Mouse (Mus musculus) testis, adult 2 months (tissue): Measurements from ENCODE around the gene Pigk. TPM values are rescaled to one million over a fixed set of nuclear protein-coding genes. Genes with fewer than 3 reads are reported as not detected.

Experiments used
- H3K27ac ChIP-seq: fragments of 200-500 bp; 2 replicates; pipeline ENCODE4 v1.5.1; 2012; ENCODE audit warnings: low read depth, low read length; ENCODE audit not compliant: control insufficient read depth, insufficient read depth
- H3K27me3 ChIP-seq: fragments of 200-500 bp; 2 replicates; pipeline ENCODE4 v1.6.1; 2012; ENCODE audit warnings: mild to moderate bottlenecking, low read length, moderate library complexity; ENCODE audit not compliant: control insufficient read depth, insufficient read depth
- H3K36me3 ChIP-seq: fragments of 200-500 bp; 2 replicates; pipeline ENCODE4 v1.6.1; 2012; ENCODE audit warnings: mild to moderate bottlenecking, low read length; ENCODE audit not compliant: control insufficient read depth, insufficient read depth
- H3K4me1 ChIP-seq: fragments of 200-500 bp; 2 replicates; pipeline ENCODE4 v1.6.1; 2012; ENCODE audit warnings: low read length; ENCODE audit not compliant: control insufficient read depth, insufficient read depth
- H3K4me3 ChIP-seq: fragments of 200-500 bp; 2 replicates; pipeline ENCODE4 v1.5.1; 2012; ENCODE audit warnings: low read depth, mild to moderate bottlenecking, low read length, moderate library complexity, mixed read lengths; ENCODE audit not compliant: control insufficient read depth
- CTCF ChIP-seq: fragments of 200-500 bp; IDR thresholded peaks from 2 replicates; pipeline ENCODE4 v1.5.1; 2012; ENCODE audit warnings: low read depth, mild to moderate bottlenecking, inconsistent platforms, low read length, moderate library complexity; ENCODE audit not compliant: control insufficient read depth, insufficient read depth, insufficient replicate concordance
- POLR2A ChIP-seq: fragments of 200-500 bp; IDR thresholded peaks from 2 replicates; pipeline ENCODE4 v1.6.1; 2012; ENCODE audit warnings: low read depth, mild to moderate bottlenecking, inconsistent platforms, low read length, moderate library complexity; ENCODE audit not compliant: control insufficient read depth
- polyA plus RNA-seq: library from polyadenylated mRNA; depleted of rRNA; stranded (reverse); fragments of >200 nt; gene quantifications from 2 replicates; pipeline ENCODE4 v1.2.3, GENCODE M21; 2012

Pigk gene
- polyA plus RNA-seq, 1 experiment, result 34.6 TPM

DNA sequence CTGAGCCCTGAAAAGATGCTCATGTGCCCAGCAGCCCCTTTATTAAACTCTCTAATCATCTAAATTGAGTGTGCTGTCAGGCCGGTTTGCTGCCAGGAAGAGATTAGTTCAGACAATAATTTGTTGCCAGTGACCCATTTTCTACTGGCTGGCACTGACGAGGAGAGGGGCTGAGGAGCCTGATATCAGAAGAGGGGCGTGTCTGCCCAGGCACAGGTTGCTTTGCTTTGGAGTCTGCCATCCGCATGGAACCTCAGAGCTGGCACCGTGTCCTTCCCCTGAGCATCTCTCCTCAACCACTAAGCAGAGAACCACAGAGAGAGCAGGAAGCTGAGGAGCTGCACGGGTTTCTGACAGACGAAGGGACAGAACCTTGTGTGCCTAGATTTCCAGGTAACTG, 174.2 kb downstream of the Pigk start:
- no peaks in the 10 kb centered on the region for H3K27me3 ChIP-seq
- H3K4me1 ChIP-seq, result no peaks in the 10 kb centered on the region
- TF ChIP-seq CTCF (no peak), POLR2A (no peak)
- no peak overlapping the region for H3K27ac ChIP-seq
- H3K36me3 ChIP-seq, result no peaks in the 10 kb centered on the region
- H3K4me3 ChIP-seq, result no peak overlapping the region

DNA sequence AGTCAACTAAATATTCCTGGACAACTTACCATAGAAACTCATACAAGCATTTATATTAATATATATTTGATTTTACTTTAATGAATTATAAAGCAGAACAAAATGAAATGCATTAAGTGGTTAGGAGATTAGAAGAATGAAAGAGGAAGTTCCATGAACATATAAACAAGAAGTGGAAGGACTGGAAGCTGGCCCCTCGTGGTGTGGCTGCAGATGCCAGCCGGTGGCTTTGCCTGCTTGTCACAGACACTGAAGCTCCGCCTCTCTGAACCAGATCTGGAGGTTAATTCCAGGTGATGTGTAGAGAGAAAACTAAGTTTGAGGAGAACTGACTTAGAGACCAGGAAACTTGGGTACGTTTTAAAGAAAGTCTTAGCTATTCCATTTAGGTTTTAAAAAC, 181.0 kb downstream of the Pigk start:
- no peaks in the 10 kb centered on the region for H3K36me3 ChIP-seq
- H3K4me3 ChIP-seq, result no peak overlapping the region
- TF ChIP-seq POLR2A (no peak), CTCF (no peak)
- H3K27ac ChIP-seq, result no peak overlapping the region
- H3K27me3 ChIP-seq, result no peaks in the 10 kb centered on the region
- no peaks in the 10 kb centered on the region for H3K4me1 ChIP-seq

DNA sequence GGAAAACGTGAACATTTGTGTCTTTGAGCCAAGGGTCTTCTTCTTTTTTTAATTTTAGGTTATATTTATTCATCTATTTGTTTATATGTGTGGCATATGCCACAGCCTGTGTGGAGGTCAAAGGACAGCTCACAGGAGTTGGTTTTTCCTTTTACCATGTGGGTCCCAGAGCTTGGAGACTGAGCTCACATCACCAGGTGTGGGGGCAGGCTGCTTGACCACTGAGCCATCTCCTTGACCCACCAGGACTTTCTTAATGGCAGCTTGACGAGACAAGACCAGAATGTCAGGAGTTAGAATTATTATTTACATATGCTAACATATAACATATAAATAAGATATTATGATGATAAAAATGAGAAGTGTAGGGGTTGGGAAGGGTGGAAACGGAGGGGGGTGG, 182.2 kb downstream of the Pigk start:
- H3K27me3 ChIP-seq, result no peaks in the 10 kb centered on the region
- TF ChIP-seq CTCF, result no peak
- TF ChIP-seq POLR2A, result no peak
- H3K4me1 ChIP-seq, result no peaks in the 10 kb centered on the region
- H3K36me3 ChIP-seq, result no peaks in the 10 kb centered on the region
- no peak overlapping the region for H3K27ac ChIP-seq
- no peak overlapping the region for H3K4me3 ChIP-seq

DNA sequence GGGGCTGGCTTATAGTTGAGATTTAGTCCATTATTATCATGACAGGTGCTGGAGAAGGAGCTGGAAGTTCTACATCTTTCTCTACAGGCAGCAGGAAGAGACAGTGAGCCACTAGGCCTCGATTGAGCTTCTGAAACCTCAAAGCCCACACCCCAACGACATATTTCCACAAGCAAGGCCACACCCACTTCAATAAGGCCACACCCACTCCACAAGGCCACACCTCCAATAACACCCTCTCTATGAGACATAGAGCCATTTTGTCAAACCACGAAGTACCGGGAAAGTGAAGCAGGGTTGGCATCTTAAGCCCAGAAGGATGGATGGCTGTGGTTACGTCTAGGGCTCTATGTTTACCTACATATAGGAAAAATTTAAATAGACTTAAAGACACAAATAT, 183.3 kb downstream of the Pigk start:
- H3K4me3 ChIP-seq, result no peak overlapping the region
- H3K27ac ChIP-seq, result no peak overlapping the region
- H3K4me1 ChIP-seq, result no peaks in the 10 kb centered on the region
- no peaks in the 10 kb centered on the region for H3K36me3 ChIP-seq
- no peak for TF ChIP-seq POLR2A
- no peak for TF ChIP-seq CTCF
- H3K27me3 ChIP-seq, result no peaks in the 10 kb centered on the region

DNA sequence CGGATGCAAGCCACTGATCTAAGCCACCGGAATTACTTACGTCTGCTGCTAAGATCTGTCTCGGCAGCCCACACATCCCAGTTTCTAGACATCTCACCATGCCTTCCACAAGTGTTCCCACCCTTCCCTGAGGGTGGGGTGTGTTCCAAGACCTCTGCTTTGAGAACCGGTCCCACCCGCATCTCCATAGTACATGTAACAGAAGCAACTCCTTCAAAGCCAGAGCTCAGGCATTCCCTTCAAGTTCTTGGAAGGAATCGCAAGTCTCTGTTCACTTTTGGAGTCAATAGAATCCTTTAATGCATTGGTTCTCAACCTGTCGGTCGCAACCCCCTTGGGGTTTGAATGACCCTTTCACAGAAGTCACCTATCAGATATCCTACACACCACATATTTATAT, 185.0 kb downstream of the Pigk start:
- Histone ChIP-seq H3K27ac (no peak overlapping the region), H3K36me3 (no peaks in the 10 kb centered on the region), H3K27me3 (no peaks in the 10 kb centered on the region), H3K4me3 (no peak overlapping the region), H3K4me1 (no peaks in the 10 kb centered on the region)
- TF ChIP-seq POLR2A (no peak), CTCF (no peak)

DNA sequence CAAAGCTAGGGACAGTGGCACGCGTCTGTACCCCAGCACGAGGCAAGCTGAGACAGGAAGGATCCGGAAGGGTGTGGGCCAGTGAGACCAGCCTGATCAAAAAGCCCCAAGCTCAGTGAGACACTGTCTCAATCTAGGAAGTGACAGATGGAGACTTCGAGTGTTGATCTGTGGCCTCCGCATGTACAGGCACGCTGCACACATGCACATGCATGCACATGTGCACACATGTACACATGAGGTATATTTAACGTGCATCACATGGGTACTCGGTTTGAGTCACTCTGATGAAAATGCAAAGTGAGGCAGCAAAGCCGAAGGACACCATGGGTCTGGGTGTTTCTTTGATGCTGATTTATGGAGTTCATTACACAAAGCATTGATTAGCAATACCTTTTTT, 191.1 kb downstream of the Pigk start:
- TF ChIP-seq CTCF (no peak), POLR2A (no peak)
- H3K36me3 ChIP-seq, result no peaks in the 10 kb centered on the region
- H3K27me3 ChIP-seq, result no peaks in the 10 kb centered on the region
- H3K27ac ChIP-seq, result no peak overlapping the region
- no peak overlapping the region for H3K4me3 ChIP-seq
- H3K4me1 ChIP-seq, result no peaks in the 10 kb centered on the region

DNA sequence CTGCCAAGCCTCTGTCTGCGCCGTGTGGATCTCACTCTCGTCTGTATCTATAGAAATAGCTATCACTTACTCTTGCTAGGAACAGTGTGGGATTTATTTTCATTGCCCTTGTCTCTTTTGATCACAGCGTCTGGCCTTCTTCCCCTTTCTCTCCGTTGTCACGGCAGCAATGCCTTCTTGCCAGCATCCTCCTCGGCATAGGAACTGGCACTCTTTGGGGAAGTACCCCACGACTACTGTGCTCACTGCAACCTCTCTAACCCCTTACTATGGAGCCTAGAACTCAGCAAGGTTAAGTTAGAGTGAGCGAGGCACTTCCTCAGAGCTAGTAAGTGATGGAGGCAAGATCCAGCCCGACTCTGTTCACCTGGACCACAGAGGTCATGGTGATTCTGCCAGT, 191.9 kb downstream of the Pigk start:
- TF ChIP-seq CTCF (no peak), POLR2A (no peak)
- H3K4me3 ChIP-seq, result no peak overlapping the region

GRCm38 (mm10) chr3:152907087-152907486, 193.2 kb downstream of the Pigk start:
- Histone ChIP-seq H3K4me1 (no peaks in the 10 kb centered on the region), H3K27ac (no peak overlapping the region), H3K27me3 (no peaks in the 10 kb centered on the region), H3K36me3 (no peaks in the 10 kb centered on the region), H3K4me3 (no peak overlapping the region)
- no peak for TF ChIP-seq POLR2A

More for the DNA sequence above, 191.9 kb downstream of the Pigk start:
- H3K27me3 ChIP-seq, result no peaks in the 10 kb centered on the region
- no peaks in the 10 kb centered on the region for H3K36me3 ChIP-seq
- no peak overlapping the region for H3K27ac ChIP-seq
- H3K4me1 ChIP-seq, result no peaks in the 10 kb centered on the region
